Comparison of ENCODE assay signal across 28 mouse cellular contexts in the genomic region with DNA sequence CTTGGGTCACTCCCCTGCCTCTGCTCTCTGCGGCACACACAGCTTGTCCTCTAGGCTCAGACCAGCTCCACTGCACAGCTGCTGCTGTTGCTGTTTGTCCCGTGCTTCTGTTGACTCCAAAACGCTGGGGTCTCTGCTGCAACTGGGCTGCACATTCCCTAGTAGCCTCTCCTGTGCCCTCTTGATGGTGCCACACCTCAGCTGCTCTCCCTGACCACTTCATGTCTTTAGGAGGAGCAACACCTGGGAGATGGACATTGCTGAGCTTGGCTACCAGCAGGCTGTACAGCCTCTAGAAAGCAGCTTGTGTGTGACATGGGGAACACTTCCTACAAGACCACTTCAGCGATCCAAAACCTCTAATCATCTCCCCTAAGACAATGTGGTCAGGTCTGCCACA. TPM values are rescaled to one million over a fixed set of nuclear protein-coding genes. Genes with fewer than 3 reads are reported as not detected.
"Had no signal": no experiment of that assay in that cellular context is flagged by ENCODE, and none has a peak within 500 bp of the region (broad histone marks: within the 10 kb centered on the region; RNA-seq: fewer than 3 reads in every experiment).

No protein-coding gene starts in this region.

- DNase-seq: cerebellum, adult 2 months; cerebellum, adult 8-10 months; cerebellum, adult 9-10 months; cerebellum, adult 9-11 months; cerebellum, postnatal 10 days; cerebellum, postnatal 14 days; cerebellum, postnatal 25 days; cerebellum, postnatal 36 days; embryo, embryonic 11 days; forebrain, postnatal 0 days; gastrocnemius, adult 2 months; gastrocnemius, postnatal 10 days; gastrocnemius, postnatal 14 days; gastrocnemius, postnatal 25 days; gastrocnemius, postnatal 36 days; heart, adult 18-20 months had no signal

- H3K27me3 ChIP-seq: embryonic facial prominence, embryonic 12.5 days; embryonic facial prominence, embryonic 13.5 days; embryonic facial prominence, embryonic 15.5 days; forebrain, embryonic 12.5 days; forebrain, embryonic 13.5 days; forebrain, embryonic 15.5 days had no signal

- H3K27ac ChIP-seq: embryonic facial prominence, embryonic 10.5 days; embryonic facial prominence, embryonic 12.5 days; embryonic facial prominence, embryonic 13.5 days; embryonic facial prominence, embryonic 15.5 days; forebrain, embryonic 10.5 days; forebrain, embryonic 13.5 days; forebrain, embryonic 15.5 days; gastrocnemius, adult 2 months had no signal

- H3K4me1 ChIP-seq: embryonic facial prominence, embryonic 10.5 days; embryonic facial prominence, embryonic 12.5 days; embryonic facial prominence, embryonic 13.5 days; embryonic facial prominence, embryonic 15.5 days; forebrain, embryonic 10.5 days; forebrain, embryonic 12.5 days; forebrain, embryonic 13.5 days; forebrain, embryonic 15.5 days had no signal

- H3K4me2 ChIP-seq: embryonic facial prominence, embryonic 12.5 days; embryonic facial prominence, embryonic 13.5 days; embryonic facial prominence, embryonic 15.5 days; forebrain, embryonic 12.5 days; forebrain, embryonic 13.5 days; forebrain, embryonic 15.5 days had no signal

- ATAC-seq: forebrain, embryonic 13.5 days; forebrain, embryonic 14.5 days; forebrain, embryonic 15.5 days; forebrain, embryonic 16.5 days; forebrain, postnatal 0 days had no signal

- H3K4me3 ChIP-seq: embryonic facial prominence, embryonic 10.5 days; embryonic facial prominence, embryonic 12.5 days; embryonic facial prominence, embryonic 13.5 days; embryonic facial prominence, embryonic 15.5 days; erythroblast, embryonic 14.5 days; forebrain, embryonic 10.5 days; forebrain, embryonic 12.5 days; forebrain, embryonic 13.5 days; forebrain, embryonic 15.5 days; gastrocnemius, adult 2 months had no signal

- H3K9ac ChIP-seq: embryonic facial prominence, embryonic 12.5 days; embryonic facial prominence, embryonic 13.5 days; embryonic facial prominence, embryonic 15.5 days; forebrain, embryonic 12.5 days; forebrain, embryonic 13.5 days; forebrain, embryonic 15.5 days; forebrain, postnatal 0 days had no signal

- H3K9me3 ChIP-seq: embryonic facial prominence, embryonic 10.5 days; embryonic facial prominence, embryonic 12.5 days; embryonic facial prominence, embryonic 13.5 days; embryonic facial prominence, embryonic 15.5 days; forebrain, embryonic 10.5 days; forebrain, embryonic 12.5 days; forebrain, embryonic 13.5 days; forebrain, embryonic 15.5 days had no signal

RNA-seq across cellular contexts. Expression of a gene that starts 58.9 kb away (rescaled TPM):
- total RNA-seq: granulocyte monocyte progenitor cell, adult 5-6 weeks had no signal
